Mouse (Mus musculus): ENCODE measurements at regions not wholly inside any gene's neighbourhood (a gene's known extent, or its start where the extent isn't known, plus 50 kb on each side); places are given as distances from the start of the nearest gene placed in this dataset.

GRCm38 (mm10) chr13:16382936-16383511 lies 371.4 kb downstream of the Inhba start:
- no peaks in the 10 kb centered on the region for H3K9me3 ChIP-seq (ENCODE audit: control insufficient read depth, low read length)
- H3K27ac ChIP-seq (ENCODE audit: low read depth, low read length) = no peak overlapping the region
- 92% methylated on average over 5 of the region's 5 CpGs for WGBS
- ATAC-seq (ENCODE audit: low FRiP score) (no peak), DNase-seq (ENCODE audit: low spot score) (no peak)
- no peak overlapping the region for H3K4me2 ChIP-seq (replicated peaks; ENCODE audit: low read depth, low read length)
- H3K36me3 ChIP-seq (ENCODE audit: control insufficient read depth, insufficient read depth, low read length) = no peaks in the 10 kb centered on the region
- H3K9ac ChIP-seq (ENCODE audit: low read depth, low read length) = no peak overlapping the region
- H3K27me3 ChIP-seq (ENCODE audit: control insufficient read depth, insufficient read depth, low read length) = no peaks in the 10 kb centered on the region
- no peaks in the 10 kb centered on the region for H3K4me1 ChIP-seq (replicated peaks; ENCODE audit: control insufficient read depth, insufficient read depth, low read length)
- H3K4me3 ChIP-seq (ENCODE audit: low read depth, low read length) = no peak overlapping the region

GRCm38 (mm10) chr13:16416356-16417019 lies 404.8 kb downstream of the Inhba start:
- Histone ChIP-seq H3K27ac (ENCODE audit: low read depth, low read length) (no peak overlapping the region), H3K4me2 (replicated peaks; ENCODE audit: low read depth, low read length) (no peak overlapping the region), H3K9ac (ENCODE audit: low read depth, low read length) (no peak overlapping the region), H3K27me3 (ENCODE audit: control insufficient read depth, insufficient read depth, low read length) (no peaks in the 10 kb centered on the region), H3K4me1 (replicated peaks; ENCODE audit: control insufficient read depth, insufficient read depth, low read length) (no peaks in the 10 kb centered on the region), H3K9me3 (ENCODE audit: control insufficient read depth, low read length) (no peaks in the 10 kb centered on the region), H3K4me3 (ENCODE audit: low read depth, low read length) (no peak overlapping the region), H3K36me3 (ENCODE audit: control insufficient read depth, insufficient read depth, low read length) (no peaks in the 10 kb centered on the region)
- DNase-seq (ENCODE audit: low spot score) = no peak
- 60% methylated on average over 2 of the region's 2 CpGs for WGBS
- no peak for ATAC-seq (ENCODE audit: low FRiP score)

GRCm38 (mm10) chr13:16424147-16424546 lies 412.5 kb downstream of the Inhba start:
- no peak overlapping the region for H3K27ac ChIP-seq (ENCODE audit: low read depth, low read length)

GRCm38 (mm10) chr13:16435436-16435835 lies 423.8 kb downstream of the Inhba start:
- 91% methylated on average over 2 of the region's 2 CpGs for WGBS
- Histone ChIP-seq H3K4me1 (replicated peaks; ENCODE audit: control insufficient read depth, insufficient read depth, low read length) (no peaks in the 10 kb centered on the region), H3K4me2 (replicated peaks; ENCODE audit: low read depth, low read length) (no peak overlapping the region), H3K4me3 (ENCODE audit: low read depth, low read length) (no peak overlapping the region), H3K27ac (ENCODE audit: low read depth, low read length) (no peak overlapping the region), H3K27me3 (ENCODE audit: control insufficient read depth, insufficient read depth, low read length) (no peaks in the 10 kb centered on the region), H3K9me3 (ENCODE audit: control insufficient read depth, low read length) (no peaks in the 10 kb centered on the region), H3K9ac (ENCODE audit: low read depth, low read length) (no peak overlapping the region), H3K36me3 (ENCODE audit: control insufficient read depth, insufficient read depth, low read length) (no peaks in the 10 kb centered on the region)
- ATAC-seq (ENCODE audit: low FRiP score) = no peak
- DNase-seq (ENCODE audit: low spot score) = no peak

More at GRCm38 (mm10) chr13:16424147-16424546, 412.5 kb downstream of the Inhba start:
- Histone ChIP-seq H3K9ac (ENCODE audit: low read depth, low read length) (no peak overlapping the region), H3K36me3 (ENCODE audit: control insufficient read depth, insufficient read depth, low read length) (no peaks in the 10 kb centered on the region), H3K4me3 (ENCODE audit: low read depth, low read length) (no peak overlapping the region), H3K27me3 (ENCODE audit: control insufficient read depth, insufficient read depth, low read length) (no peaks in the 10 kb centered on the region), H3K9me3 (ENCODE audit: control insufficient read depth, low read length) (no peaks in the 10 kb centered on the region), H3K4me1 (replicated peaks; ENCODE audit: control insufficient read depth, insufficient read depth, low read length) (no peaks in the 10 kb centered on the region), H3K4me2 (replicated peaks; ENCODE audit: low read depth, low read length) (no peak overlapping the region)
- no peak for DNase-seq (ENCODE audit: low spot score)
- ATAC-seq (ENCODE audit: low FRiP score) = no peak
- WGBS = 88% methylated on average over 2 of the region's 2 CpGs

- ATAC-seq (ENCODE audit: low FRiP score) (no peak), DNase-seq (ENCODE audit: low spot score) (no peak)
- Histone ChIP-seq H3K27me3 (ENCODE audit: control insufficient read depth, insufficient read depth, low read length) (no peaks in the 10 kb centered on the region), H3K4me3 (ENCODE audit: low read depth, low read length) (no peak overlapping the region), H3K4me1 (replicated peaks; ENCODE audit: control insufficient read depth, insufficient read depth, low read length) (no peaks in the 10 kb centered on the region), H3K4me2 (replicated peaks; ENCODE audit: low read depth, low read length) (no peak overlapping the region), H3K9ac (ENCODE audit: low read depth, low read length) (no peak overlapping the region), H3K9me3 (ENCODE audit: control insufficient read depth, low read length) (no peaks in the 10 kb centered on the region), H3K36me3 (ENCODE audit: control insufficient read depth, insufficient read depth, low read length) (no peaks in the 10 kb centered on the region), H3K27ac (ENCODE audit: low read depth, low read length) (no peak overlapping the region)
These were observed 441.6 kb downstream of the Inhba start for GRCm38 (mm10) chr13:16453234-16453633.

- H3K4me2 ChIP-seq (replicated peaks; ENCODE audit: low read depth, low read length) = no peak overlapping the region
- H3K4me3 ChIP-seq (ENCODE audit: low read depth, low read length) = no peak overlapping the region
- H3K27ac ChIP-seq (ENCODE audit: low read depth, low read length) = no peak overlapping the region
- DNase-seq (ENCODE audit: low spot score) (no peak), ATAC-seq (ENCODE audit: low FRiP score) (no peak)
- no peak overlapping the region for H3K9ac ChIP-seq (ENCODE audit: low read depth, low read length)
- 79% methylated on average over 2 of the region's 2 CpGs for WGBS
- no peaks in the 10 kb centered on the region for H3K36me3 ChIP-seq (ENCODE audit: control insufficient read depth, insufficient read depth, low read length)
- no peaks in the 10 kb centered on the region for H3K4me1 ChIP-seq (replicated peaks; ENCODE audit: control insufficient read depth, insufficient read depth, low read length)
- no peaks in the 10 kb centered on the region for H3K9me3 ChIP-seq (ENCODE audit: control insufficient read depth, low read length)
- H3K27me3 ChIP-seq (ENCODE audit: control insufficient read depth, insufficient read depth, low read length) = no peaks in the 10 kb centered on the region
These were observed 448.1 kb downstream of the Inhba start for GRCm38 (mm10) chr13:16459743-16460142.

GRCm38 (mm10) chr13:16461681-16462080 lies 450.0 kb downstream of the Inhba start:
- H3K27ac ChIP-seq (ENCODE audit: low read depth, low read length) = no peak overlapping the region
- no peaks in the 10 kb centered on the region for H3K9me3 ChIP-seq (ENCODE audit: control insufficient read depth, low read length)
- H3K4me2 ChIP-seq (replicated peaks; ENCODE audit: low read depth, low read length) = no peak overlapping the region
- WGBS = 92% methylated on average over 2 of the region's 2 CpGs
- no peaks in the 10 kb centered on the region for H3K27me3 ChIP-seq (ENCODE audit: control insufficient read depth, insufficient read depth, low read length)
- H3K9ac ChIP-seq (ENCODE audit: low read depth, low read length) = no peak overlapping the region
- H3K36me3 ChIP-seq (ENCODE audit: control insufficient read depth, insufficient read depth, low read length) = no peaks in the 10 kb centered on the region
- H3K4me1 ChIP-seq (replicated peaks; ENCODE audit: control insufficient read depth, insufficient read depth, low read length) = no peaks in the 10 kb centered on the region
- ATAC-seq (ENCODE audit: low FRiP score) (no peak), DNase-seq (ENCODE audit: low spot score) (no peak)
- no peak overlapping the region for H3K4me3 ChIP-seq (ENCODE audit: low read depth, low read length)

GRCm38 (mm10) chr13:16464823-16465222 lies 453.2 kb downstream of the Inhba start:
- Histone ChIP-seq H3K4me1 (replicated peaks; ENCODE audit: control insufficient read depth, insufficient read depth, low read length) (no peaks in the 10 kb centered on the region), H3K36me3 (ENCODE audit: control insufficient read depth, insufficient read depth, low read length) (no peaks in the 10 kb centered on the region), H3K9me3 (ENCODE audit: control insufficient read depth, low read length) (no peaks in the 10 kb centered on the region), H3K27me3 (ENCODE audit: control insufficient read depth, insufficient read depth, low read length) (no peaks in the 10 kb centered on the region), H3K4me2 (replicated peaks; ENCODE audit: low read depth, low read length) (no peak overlapping the region), H3K4me3 (ENCODE audit: low read depth, low read length) (no peak overlapping the region), H3K27ac (ENCODE audit: low read depth, low read length) (no peak overlapping the region), H3K9ac (ENCODE audit: low read depth, low read length) (no peak overlapping the region)
- 98% methylated on average over 1 of the region's 1 CpGs for WGBS
- DNase-seq (ENCODE audit: low spot score) (no peak), ATAC-seq (ENCODE audit: low FRiP score) (no peak)

- Histone ChIP-seq H3K9ac (ENCODE audit: low read depth, low read length) (no peak overlapping the region), H3K27me3 (ENCODE audit: control insufficient read depth, insufficient read depth, low read length) (no peaks in the 10 kb centered on the region), H3K36me3 (ENCODE audit: control insufficient read depth, insufficient read depth, low read length) (no peaks in the 10 kb centered on the region), H3K4me3 (ENCODE audit: low read depth, low read length) (no peak overlapping the region), H3K4me1 (replicated peaks; ENCODE audit: control insufficient read depth, insufficient read depth, low read length) (no peaks in the 10 kb centered on the region), H3K27ac (ENCODE audit: low read depth, low read length) (no peak overlapping the region), H3K4me2 (replicated peaks; ENCODE audit: low read depth, low read length) (no peak overlapping the region), H3K9me3 (ENCODE audit: control insufficient read depth, low read length) (no peaks in the 10 kb centered on the region)
- no peak for DNase-seq (ENCODE audit: low spot score)
- 75% methylated on average over 1 of the region's 1 CpGs for WGBS
- ATAC-seq (ENCODE audit: low FRiP score) = no peak
These were observed 453.7 kb downstream of the Inhba start for GRCm38 (mm10) chr13:16465317-16465716.

All from hindbrain, embryonic 11.5 days (tissue).